Mouse (Mus musculus) mouse trophoblast stem cell (cell line): ENCODE measurements around the gene Ace.

Experiments used
- in situ Hi-C, 2 experiments: fragments of 300-500 bp; cut with MseI, MboI; formaldehyde crosslinking; loops; 2 replicates in 1 of 2; 3 replicates in 1 of 2; pipeline ENCODE4 v1.15.1; 2025

Ace gene

GRCm38 (mm10) chr11:105944770-105945672 lies 22.7 kb upstream of the Ace start:
- in situ Hi-C loops: no loop called here

- in situ Hi-C loops: no loop called here
These were observed 21.0 kb upstream of the Ace start for GRCm38 (mm10) chr11:105946694-105947154.

- in situ Hi-C loops: no loop called here
These were observed 19.5 kb upstream of the Ace start for GRCm38 (mm10) chr11:105948255-105948654.

GRCm38 (mm10) chr11:105950519-105950918 lies 17.2 kb upstream of the Ace start:
- in situ Hi-C loops: no loop called here

GRCm38 (mm10) chr11:105951601-105952044 lies 16.1 kb upstream of the Ace start:
- in situ Hi-C loops: no loop called here

GRCm38 (mm10) chr11:105952111-105952510 lies 15.6 kb upstream of the Ace start:
- in situ Hi-C loops: no loop called here

- in situ Hi-C loops: no loop called here
These were observed 14.8 kb upstream of the Ace start, which contains the start of gene Cyb561 for GRCm38 (mm10) chr11:105952911-105953386. Gene Cyb561, minus strand, starts transcription at chr11:105953336.

GRCm38 (mm10) chr11:105953402-105953801 lies 14.3 kb upstream of the Ace start:
- in situ Hi-C loops: no loop called here

- in situ Hi-C loops: no loop called here
These were observed 11.8 kb upstream of the Ace start for GRCm38 (mm10) chr11:105955815-105956430.

- in situ Hi-C loops: no loop called here
These were observed 10.2 kb upstream of the Ace start for GRCm38 (mm10) chr11:105957501-105957900.

GRCm38 (mm10) chr11:105958566-105958965 lies 9.2 kb upstream of the Ace start:
- in situ Hi-C loops: no loop called here

GRCm38 (mm10) chr11:105959355-105959754 lies 8.4 kb upstream of the Ace start:
- in situ Hi-C loops: no loop called here

GRCm38 (mm10) chr11:105964691-105965090 lies 3.1 kb upstream of the Ace start:
- in situ Hi-C loops: no loop called here

- in situ Hi-C loops: no loop called here
These were observed 1.5 kb upstream of the Ace start for GRCm38 (mm10) chr11:105966288-105966687.

GRCm38 (mm10) chr11:105968948-105969347 lies 1.2 kb downstream of the Ace start:
- in situ Hi-C loops: no loop called here

GRCm38 (mm10) chr11:105969516-105969915 lies 1.8 kb downstream of the Ace start:
- in situ Hi-C loops: no loop called here

GRCm38 (mm10) chr11:105974593-105974992 lies 6.8 kb downstream of the Ace start:
- in situ Hi-C loops: no loop called here

- in situ Hi-C loops: no loop called here
These were observed 7.3 kb downstream of the Ace start for GRCm38 (mm10) chr11:105975050-105975449.

- in situ Hi-C loops: no loop called here
These were observed 7.9 kb downstream of the Ace start for GRCm38 (mm10) chr11:105975636-105976035.

GRCm38 (mm10) chr11:105978232-105978631 lies 10.5 kb downstream of the Ace start:
- in situ Hi-C loops: no loop called here

- in situ Hi-C loops: no loop called here
These were observed 10.9 kb downstream of the Ace start for GRCm38 (mm10) chr11:105978634-105979033.

- in situ Hi-C loops: no loop called here
These were observed 16.7 kb downstream of the Ace start for GRCm38 (mm10) chr11:105984452-105984851.

GRCm38 (mm10) chr11:105987446-105987845 lies 19.7 kb downstream of the Ace start:
- in situ Hi-C loops: no loop called here
